ENCODE assay signal across 13 mouse cellular contexts in genomic region chr13:70734640-70735039, GRCm38 (mm10).
"Had no signal": no experiment of that assay in that cellular context is flagged by ENCODE, and none has a peak within 500 bp of the region (broad histone marks: within the 10 kb centered on the region; RNA-seq: fewer than 3 reads in every experiment).

No protein-coding gene starts in this region.

- H3K36me3 ChIP-seq: limb, embryonic 15.5 days; liver, embryonic 12.5 days had no signal

- DNase-seq: kidney, postnatal 25 days; lung, embryonic 14.5 days; lung, postnatal 10 days; lung, postnatal 4 days; right cerebral cortex, postnatal 4 days; spleen, adult 18-20 months; thymus, adult 18-20 months; thymus, postnatal 14 days had no signal

- H3K9ac ChIP-seq: limb, embryonic 15.5 days; liver, embryonic 12.5 days; lung, embryonic 14.5 days had no signal

- H3K4me1 ChIP-seq: liver, embryonic 12.5 days; megakaryocyte, embryonic 14.5 days had no signal

- H3K4me3 ChIP-seq: left cerebral cortex, adult 2 months; limb, embryonic 15.5 days; liver, embryonic 12.5 days; megakaryocyte, embryonic 14.5 days had no signal

- H3K27ac ChIP-seq: left cerebral cortex, adult 2 months; limb, embryonic 15.5 days; liver, embryonic 12.5 days had no signal

- H3K9me3 ChIP-seq: limb, embryonic 15.5 days; liver, embryonic 12.5 days had no signal

- H3K27me3 ChIP-seq: limb, embryonic 15.5 days; liver, embryonic 12.5 days; megakaryocyte, embryonic 14.5 days had no signal

- H3K4me2 ChIP-seq: limb, embryonic 15.5 days; liver, embryonic 12.5 days; lung, embryonic 14.5 days; midbrain, embryonic 11.5 days had no signal

- ATAC-seq: liver, embryonic 12.5 days had no signal
